Mouse (Mus musculus): Measurements from ENCODE around the gene Gm45785. TPM values are rescaled to one million over a fixed set of nuclear protein-coding genes. Genes with fewer than 3 reads are reported as not detected.

Gm45785 gene
- total RNA-seq, 1 experiment: 0.89 TPM

- H3K4me1 ChIP-seq (ENCODE audit: control insufficient read depth in 2 of 2, insufficient read depth in 2 of 2, low read length in 2 of 2, poor library complexity in 1 of 2): peaks cover 3 to 5% of the 10 kb centered on the region in 2 experiments; a peak in 1 of 4 replicates
- in situ Hi-C loops (cut with MboI; ENCODE audit: low sequenced_read_pairs in 2 of 2, unreplicated experiment in 2 of 2): loop anchor here in 1 of 2 experiments (5.0 kb wide), 1 partner anchor 58 kb away; no protein-coding TSS in a partner anchor
- H3K9ac ChIP-seq (ENCODE audit: insufficient read depth, low read depth, low read length, poor library complexity, severe bottlenecking): no peak within 1 kb of the TSS
- H3K36me3 ChIP-seq (ENCODE audit: control insufficient read depth, insufficient read depth, low read length, poor library complexity, severe bottlenecking): peaks cover 23% of the 10 kb centered on the region
- no peak for DNase-seq (ENCODE audit: low read depth, low spot score)
- no peak for TF ChIP-seq HCFC1 (IDR thresholded peaks at IDR 0.05; ENCODE audit: borderline replicate concordance, insufficient read depth, low read length)
- TF ChIP-seq ZC3H11A (IDR thresholded peaks at IDR 0.05; ENCODE audit: borderline replicate concordance, low read depth, low read length): no peak
- no peak for TF ChIP-seq ZNF384 (IDR thresholded peaks at IDR 0.05; ENCODE audit: low read depth, low read length)
- TF ChIP-seq CHD2 (IDR thresholded peaks at IDR 0.05; ENCODE audit: low read depth, low read length): no peak
- no peak for TF ChIP-seq MAFK (IDR thresholded peaks at IDR 0.05; ENCODE audit: insufficient read depth, low read depth, low read length)
- no peak within 1 kb of the TSS for H3K27ac ChIP-seq (ENCODE audit: insufficient read depth, low read depth, low read length, poor library complexity, severe bottlenecking)
- H3K9me3 ChIP-seq (ENCODE audit: control insufficient read depth, insufficient read depth, low read depth, low read length): no peaks in the 10 kb centered on the region
- H3K4me3 ChIP-seq (ENCODE audit: insufficient read depth in 1 of 2, low read depth in 1 of 2, low read length in 2 of 2, poor library complexity in 1 of 2, severe bottlenecking in 1 of 2): no peak within 1 kb of the TSS
Measured at GRCm38 (mm10) chr7:140900220-140900619, 44.1 kb upstream of the Gm45785 start, which contains the start of gene Cox8b. TSS of gene Cox8b (minus strand) at chr7:140900446.

GRCm38 (mm10) chr7:140899121-140899520, 43.0 kb upstream of the Gm45785 start:
- DNase-seq (ENCODE audit: low read depth, low spot score): no peak
- peaks cover 3 to 5% of the 10 kb centered on the region in 2 experiments; a peak in 1 of 4 replicates for H3K4me1 ChIP-seq (ENCODE audit: control insufficient read depth in 2 of 2, insufficient read depth in 2 of 2, low read length in 2 of 2, poor library complexity in 1 of 2)
- H3K36me3 ChIP-seq (ENCODE audit: control insufficient read depth, insufficient read depth, low read length, poor library complexity, severe bottlenecking): peaks cover 26% of the 10 kb centered on the region
- no peak overlapping the region for H3K4me3 ChIP-seq (ENCODE audit: insufficient read depth in 1 of 2, low read depth in 1 of 2, low read length in 2 of 2, poor library complexity in 1 of 2, severe bottlenecking in 1 of 2)
- TF ChIP-seq ZNF384 (IDR thresholded peaks at IDR 0.05; ENCODE audit: low read depth, low read length) (no peak), ZC3H11A (IDR thresholded peaks at IDR 0.05; ENCODE audit: borderline replicate concordance, low read depth, low read length) (no peak), MAFK (IDR thresholded peaks at IDR 0.05; ENCODE audit: insufficient read depth, low read depth, low read length) (no peak), HCFC1 (IDR thresholded peaks at IDR 0.05; ENCODE audit: borderline replicate concordance, insufficient read depth, low read length) (no peak), CHD2 (IDR thresholded peaks at IDR 0.05; ENCODE audit: low read depth, low read length) (no peak)
- H3K9ac ChIP-seq (ENCODE audit: insufficient read depth, low read depth, low read length, poor library complexity, severe bottlenecking): no peak overlapping the region
- H3K9me3 ChIP-seq (ENCODE audit: control insufficient read depth, insufficient read depth, low read depth, low read length): no peaks in the 10 kb centered on the region
- in situ Hi-C loops (cut with MboI; ENCODE audit: low sequenced_read_pairs in 2 of 2, unreplicated experiment in 2 of 2): loop anchor here in 1 of 2 experiments (10.0 kb wide), 1 partner anchor 54 kb away; the partner anchor contains the start of genes Odf3 and Scgb1c1
- no peak overlapping the region for H3K27ac ChIP-seq (ENCODE audit: insufficient read depth, low read depth, low read length, poor library complexity, severe bottlenecking)

- H3K36me3 ChIP-seq (ENCODE audit: control insufficient read depth, insufficient read depth, low read length, poor library complexity, severe bottlenecking): peaks cover 29% of the 10 kb centered on the region
- no peak overlapping the region for H3K9ac ChIP-seq (ENCODE audit: insufficient read depth, low read depth, low read length, poor library complexity, severe bottlenecking)
- H3K4me3 ChIP-seq (ENCODE audit: insufficient read depth in 1 of 2, low read depth in 1 of 2, low read length in 2 of 2, poor library complexity in 1 of 2, severe bottlenecking in 1 of 2): no peak overlapping the region
- H3K9me3 ChIP-seq (ENCODE audit: control insufficient read depth, insufficient read depth, low read depth, low read length): no peaks in the 10 kb centered on the region
- H3K27ac ChIP-seq (ENCODE audit: insufficient read depth, low read depth, low read length, poor library complexity, severe bottlenecking): no peak overlapping the region
- TF ChIP-seq HCFC1 (IDR thresholded peaks at IDR 0.05; ENCODE audit: borderline replicate concordance, insufficient read depth, low read length) (no peak), MAFK (IDR thresholded peaks at IDR 0.05; ENCODE audit: insufficient read depth, low read depth, low read length) (no peak), ZNF384 (IDR thresholded peaks at IDR 0.05; ENCODE audit: low read depth, low read length) (no peak), ZC3H11A (IDR thresholded peaks at IDR 0.05; ENCODE audit: borderline replicate concordance, low read depth, low read length) (no peak), CHD2 (IDR thresholded peaks at IDR 0.05; ENCODE audit: low read depth, low read length) (no peak)
- in situ Hi-C loops (cut with MboI; ENCODE audit: low sequenced_read_pairs in 2 of 2, unreplicated experiment in 2 of 2): loop anchor here in 1 of 2 experiments (10.0 kb wide), 1 partner anchor 53 kb away; the partner anchor contains the start of genes Odf3 and Scgb1c1
- peaks cover 3% of the 10 kb centered on the region in 2 experiments; a peak in 1 of 4 replicates for H3K4me1 ChIP-seq (ENCODE audit: control insufficient read depth in 2 of 2, insufficient read depth in 2 of 2, low read length in 2 of 2, poor library complexity in 1 of 2)
- DNase-seq (ENCODE audit: low read depth, low spot score): no peak
Measured at GRCm38 (mm10) chr7:140897863-140898262, 41.7 kb upstream of the Gm45785 start.

GRCm38 (mm10) chr7:140894611-140895010, 38.5 kb upstream of the Gm45785 start:
- Histone ChIP-seq H3K4me1 (ENCODE audit: control insufficient read depth in 2 of 2, insufficient read depth in 2 of 2, low read length in 2 of 2, poor library complexity in 1 of 2) (no peaks in the 10 kb centered on the region), H3K36me3 (ENCODE audit: control insufficient read depth, insufficient read depth, low read length, poor library complexity, severe bottlenecking) (peaks cover 48% of the 10 kb centered on the region), H3K27ac (ENCODE audit: insufficient read depth, low read depth, low read length, poor library complexity, severe bottlenecking) (no peak overlapping the region), H3K4me3 (ENCODE audit: insufficient read depth in 1 of 2, low read depth in 1 of 2, low read length in 2 of 2, poor library complexity in 1 of 2, severe bottlenecking in 1 of 2) (no peak overlapping the region), H3K9ac (ENCODE audit: insufficient read depth, low read depth, low read length, poor library complexity, severe bottlenecking) (no peak overlapping the region), H3K9me3 (ENCODE audit: control insufficient read depth, insufficient read depth, low read depth, low read length) (no peaks in the 10 kb centered on the region)
- no peak for DNase-seq (ENCODE audit: low read depth, low spot score)
- in situ Hi-C loops (cut with MboI; ENCODE audit: low sequenced_read_pairs in 2 of 2, unreplicated experiment in 2 of 2): loop anchor here in 1 of 2 experiments (10.0 kb wide), 1 partner anchor 50 kb away; the partner anchor contains the start of genes Odf3 and Scgb1c1
- TF ChIP-seq HCFC1 (IDR thresholded peaks at IDR 0.05; ENCODE audit: borderline replicate concordance, insufficient read depth, low read length): no peak
- TF ChIP-seq ZNF384 (IDR thresholded peaks at IDR 0.05; ENCODE audit: low read depth, low read length): no peak
- no peak for TF ChIP-seq MAFK (IDR thresholded peaks at IDR 0.05; ENCODE audit: insufficient read depth, low read depth, low read length)
- TF ChIP-seq ZC3H11A (IDR thresholded peaks at IDR 0.05; ENCODE audit: borderline replicate concordance, low read depth, low read length): no peak
- no peak for TF ChIP-seq CHD2 (IDR thresholded peaks at IDR 0.05; ENCODE audit: low read depth, low read length)

All from ES-E14 (cell line).